In the genomic region with DNA sequence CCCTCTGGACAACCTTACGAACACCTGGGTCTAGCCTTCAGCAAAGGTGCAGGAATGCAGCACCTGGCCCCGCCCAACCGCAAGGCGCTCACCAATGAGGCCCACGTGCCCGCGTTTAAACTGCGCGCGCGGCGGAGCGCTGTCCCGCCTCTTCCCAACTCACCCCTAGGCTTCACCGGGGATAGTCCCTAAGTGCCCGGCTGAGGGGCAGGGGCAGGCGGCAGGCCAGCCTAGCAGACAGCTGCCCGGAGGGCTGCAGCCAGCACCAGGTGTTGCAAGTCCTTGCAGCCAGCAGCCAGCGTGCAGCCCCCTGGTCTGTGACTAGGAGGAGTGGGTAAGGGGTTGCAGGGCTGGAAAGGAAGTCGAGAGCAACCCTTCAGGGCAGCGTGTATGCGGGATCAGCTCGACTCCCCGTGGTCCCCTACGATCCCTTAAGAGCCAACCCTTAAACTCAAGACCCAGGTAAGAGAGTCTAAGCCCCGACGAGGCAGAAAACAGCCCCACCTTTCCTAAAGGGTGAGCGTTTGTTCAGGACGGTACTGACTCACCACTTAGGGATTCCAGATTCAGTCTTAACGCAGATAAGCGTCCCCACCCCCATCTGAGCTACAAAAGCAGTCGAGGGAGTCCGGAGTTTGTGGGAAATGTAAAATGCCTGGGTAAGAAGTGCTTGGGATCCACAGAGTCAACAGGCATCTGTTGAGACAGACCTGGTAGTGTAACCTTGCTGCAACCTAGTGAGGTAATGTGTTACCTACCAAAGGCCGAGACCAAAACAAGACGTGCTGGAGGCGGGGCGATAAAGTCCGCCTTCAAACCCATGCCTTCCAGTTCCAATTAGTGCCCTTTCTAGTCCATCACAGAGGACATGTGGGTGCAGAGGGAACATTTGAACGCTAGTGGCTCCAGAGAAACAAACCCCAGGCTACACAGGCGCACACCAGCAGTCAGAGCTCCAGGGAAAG, we compare ENCODE assay signal across 8 mouse cellular contexts.
A peak's percentile ranks its signal among the peaks of the same experiment; 100 is the strongest.
DNase-seq lines count a peak whose midpoint lies in the region; ATAC-seq and TF ChIP-seq lines count a peak whose summit lies in the region.

No protein-coding gene starts in this region.

- peaks cover 58% of the 10 kb centered on the region for H3K27me3 ChIP-seq in liver, embryonic 14.5 days (ENCODE audit: control insufficient read depth, insufficient read depth, low read length)
- peaks cover 35% of the 10 kb centered on the region for H3K27me3 ChIP-seq in neural tube, embryonic 14.5 days (ENCODE audit: control insufficient read depth, insufficient read depth, low read length)

- no peak overlapping the region for H3K9ac ChIP-seq in liver, embryonic 14.5 days (replicated peaks)
- H3K9ac ChIP-seq in neural tube, embryonic 14.5 days (replicated peaks; ENCODE audit: low read depth, low read length) = no peak overlapping the region

- H3K9me3 ChIP-seq in liver, embryonic 14.5 days (ENCODE audit: control insufficient read depth, low read length) = no peaks in the 10 kb centered on the region
- H3K9me3 ChIP-seq in neural tube, embryonic 14.5 days (ENCODE audit: control insufficient read depth, low read length) = no peaks in the 10 kb centered on the region

- peak; percentile 43 for DNase-seq in ovary, postnatal 36 days (ENCODE audit: low spot score)
- no peak for DNase-seq in ovary, adult 18-20 months (ENCODE audit: low spot score)
- DNase-seq in induced T-regulatory cell, adult 2 months (ENCODE audit: low read depth) = peak; percentile 59
- no peak for DNase-seq in liver, embryonic 14.5 days (ENCODE audit: low read depth in 3 of 3, low spot score in 3 of 3)
- DNase-seq in cerebellum, adult 11 months = no peak
- no peak for DNase-seq in layer of hippocampus, adult 9-10 months (ENCODE audit: low spot score)

- no peaks in the 10 kb centered on the region for H3K4me1 ChIP-seq in embryonic fibroblast, embryonic 13.5 days (ENCODE audit: control insufficient read depth, insufficient read depth, low read length)
- no peaks in the 10 kb centered on the region; a peak in 1 of 4 replicates for H3K4me1 ChIP-seq in liver, embryonic 14.5 days (replicated peaks; ENCODE audit: control insufficient read depth in 2 of 2, insufficient read depth in 2 of 2, low read length in 1 of 2)
- H3K4me1 ChIP-seq in neural tube, embryonic 14.5 days (ENCODE audit: control insufficient read depth, insufficient read depth, low read length) = no peaks in the 10 kb centered on the region

- no peak for ATAC-seq in liver, embryonic 14.5 days (ENCODE audit: insufficient read depth)
- ATAC-seq in neural tube, embryonic 14.5 days (ENCODE audit: low read depth) = peak; percentile 36; the same call in 1 of the 2 replicates

- no peak for TF ChIP-seq POLR2A in embryonic fibroblast, embryonic 13.5 days (IDR thresholded peaks at IDR 0.05; ENCODE audit: low read depth, low read length)

- H3K4me3 ChIP-seq in embryonic fibroblast, embryonic 13.5 days (ENCODE audit: insufficient read depth, low read length) = peak overlapping the region; percentile 13
- H3K4me3 ChIP-seq in liver, embryonic 14.5 days (ENCODE audit: insufficient read depth in 1 of 2, low read depth in 2 of 2, low read length in 2 of 2) = peak overlapping the region in 1 of 2 experiments; percentile 23; a peak in 1 of 4 replicates
- no peak overlapping the region for H3K4me3 ChIP-seq in neural tube, embryonic 14.5 days (ENCODE audit: low read depth, low read length)

- no peak for TF ChIP-seq EP300 in liver, embryonic 14.5 days (IDR thresholded peaks at IDR 0.05; ENCODE audit: low read depth)

- peak overlapping the region; percentile 52 for H3K4me2 ChIP-seq in liver, embryonic 14.5 days (ENCODE audit: low read depth)
- peak overlapping the region; percentile 40 for H3K4me2 ChIP-seq in neural tube, embryonic 14.5 days (ENCODE audit: low read depth, low read length)

- no peak for TF ChIP-seq CTCF in embryonic fibroblast, embryonic 13.5 days (IDR thresholded peaks at IDR 0.05; ENCODE audit: borderline replicate concordance, insufficient read depth, low read length)
- no peak for TF ChIP-seq CTCF in liver, embryonic 14.5 days (IDR thresholded peaks at IDR 0.05; ENCODE audit: low read depth)

- WGBS in liver, embryonic 14.5 days (ENCODE audit: insufficient replicate concordance) = 3% methylated on average over 40 of the region's 40 CpGs
- 2% methylated on average over 40 of the region's 40 CpGs for WGBS in neural tube, embryonic 14.5 days

- H3K36me3 ChIP-seq in liver, embryonic 14.5 days (replicated peaks; ENCODE audit: control insufficient read depth, insufficient read depth, low read depth) = no peaks in the 10 kb centered on the region
- H3K36me3 ChIP-seq in neural tube, embryonic 14.5 days (ENCODE audit: control insufficient read depth, insufficient read depth, low read length) = no peaks in the 10 kb centered on the region

- H3K27ac ChIP-seq in embryonic fibroblast, embryonic 13.5 days (ENCODE audit: insufficient read depth, low read length) = no peak overlapping the region
- H3K27ac ChIP-seq in liver, embryonic 14.5 days = no peak overlapping the region
- H3K27ac ChIP-seq in neural tube, embryonic 14.5 days (ENCODE audit: low read depth, low read length) = no peak overlapping the region

Comparison
In these comparisons a context has a peak if more than half of its experiments do, and no peak if none do; other contexts are left out.
1. DNase-seq: peak in ovary, postnatal 36 days (single experiment) and induced T-regulatory cell, adult 2 months (single experiment); none in ovary, adult 18-20 months (single experiment), liver, embryonic 14.5 days (0 of 3), cerebellum, adult 11 months (single experiment) and layer of hippocampus, adult 9-10 months (single experiment).